Mouse (Mus musculus) myocyte (in vitro differentiated cells): ENCODE measurements around the gene Spc24. TPM values are rescaled to one million over a fixed set of nuclear protein-coding genes. Genes with fewer than 3 reads are reported as not detected.

Experiments used
- H3K27me3 ChIP-seq: one replicate; pipeline ENCODE4 v1.6.1; 2011; ENCODE audit not compliant: control insufficient read depth, insufficient read depth, insufficient read length
- H3K36me3 ChIP-seq: one replicate; pipeline ENCODE4 v1.6.1; 2011; ENCODE audit not compliant: control insufficient read depth, insufficient read depth
- H3K4me2 ChIP-seq: one replicate; pipeline ENCODE4 v1.6.1; 2011; ENCODE audit warnings: low read depth, control low read depth
- H3K4me3 ChIP-seq: one replicate; pipeline ENCODE4 v1.5.1; 2011; ENCODE audit warnings: mild to moderate bottlenecking, control low read depth, moderate library complexity
- H3K79me2 ChIP-seq: one replicate; pipeline ENCODE4 v1.6.1; 2011; ENCODE audit not compliant: control insufficient read depth, insufficient read depth
- H3ac ChIP-seq: one replicate; pipeline ENCODE4 v1.6.1; 2011; ENCODE audit not compliant: control insufficient read depth, insufficient read length
- CEBPB ChIP-seq: IDR thresholded peaks from 2 replicates; pipeline ENCODE4 v1.6.1; 2011; ENCODE audit warnings: mild to moderate bottlenecking, moderate library complexity; ENCODE audit not compliant: poor library complexity, insufficient read depth, severe bottlenecking
- E2F4 ChIP-seq: IDR thresholded peaks from one replicate; pipeline ENCODE4 v1.6.1; 2011; ENCODE audit warnings: mild to moderate bottlenecking, control low read depth, moderate library complexity; ENCODE audit not compliant: insufficient read depth
- MAX ChIP-seq: IDR thresholded peaks from one replicate; pipeline ENCODE4 v1.6.1; 2011; ENCODE audit warnings: low read depth, mild to moderate bottlenecking, control low read depth
- MYOD1 ChIP-seq, 3 experiments: IDR thresholded peaks; one replicate each; pipeline ENCODE4 v1.6.1; 2011; ENCODE audit warnings: control low read depth in 2 of 3, low read depth in 2 of 3, mild to moderate bottlenecking in 2 of 3, moderate library complexity in 1 of 3; ENCODE audit not compliant: insufficient read length in 2 of 3, control insufficient read depth in 1 of 3
- MYOG ChIP-seq, 3 experiments: IDR thresholded peaks; one replicate each; pipeline ENCODE4 v1.6.1; 2011; ENCODE audit warnings: control low read depth in 2 of 3, low read depth in 2 of 3, mild to moderate bottlenecking in 2 of 3; ENCODE audit not compliant: insufficient read length in 2 of 3, control insufficient read depth in 1 of 3, insufficient read depth in 1 of 3
- POLR2A ChIP-seq: IDR thresholded peaks from one replicate; pipeline ENCODE4 v1.6.1; 2011; ENCODE audit warnings: low read depth, mild to moderate bottlenecking, control low read depth, moderate library complexity; ENCODE audit not compliant: insufficient read length
- POLR2AphosphoS2 ChIP-seq: IDR thresholded peaks from one replicate; pipeline ENCODE4 v1.6.1; 2011; ENCODE audit warnings: low read depth, control low read depth; ENCODE audit not compliant: insufficient read length
- REST ChIP-seq: IDR thresholded peaks from one replicate; pipeline ENCODE4 v1.6.1; 2011; ENCODE audit warnings: mild to moderate bottlenecking, control low read depth, moderate library complexity; ENCODE audit not compliant: insufficient read depth, insufficient read length
- SRF ChIP-seq: IDR thresholded peaks from one replicate; pipeline ENCODE4 v1.6.1; 2011; ENCODE audit warnings: low read depth; ENCODE audit not compliant: control insufficient read depth, insufficient read length
- TCF12 ChIP-seq: IDR thresholded peaks from one replicate; pipeline ENCODE4 v1.6.1; 2011; ENCODE audit warnings: mild to moderate bottlenecking, control low read depth; ENCODE audit not compliant: poor library complexity, insufficient read depth, severe bottlenecking
- TCF3 ChIP-seq: IDR thresholded peaks from one replicate; pipeline ENCODE4 v1.6.1; 2011; ENCODE audit warnings: low read depth, control low read depth; ENCODE audit not compliant: insufficient read length
- USF1 ChIP-seq: IDR thresholded peaks from one replicate; pipeline ENCODE4 v1.6.1; 2011; ENCODE audit warnings: low read depth, mild to moderate bottlenecking, control low read depth, moderate library complexity
- polyA plus RNA-seq: library from polyadenylated mRNA; unstranded; fragments of >200 nt; fragmentation: generic; extraction: Trizol; gene quantifications from one replicate; pipeline ENCODE4 v1.2.1, GENCODE M21; 2012; ENCODE audit warnings: missing spikeins

The Spc24 gene
- polyA plus RNA-seq, 1 experiment: 31.0 TPM

DNA sequence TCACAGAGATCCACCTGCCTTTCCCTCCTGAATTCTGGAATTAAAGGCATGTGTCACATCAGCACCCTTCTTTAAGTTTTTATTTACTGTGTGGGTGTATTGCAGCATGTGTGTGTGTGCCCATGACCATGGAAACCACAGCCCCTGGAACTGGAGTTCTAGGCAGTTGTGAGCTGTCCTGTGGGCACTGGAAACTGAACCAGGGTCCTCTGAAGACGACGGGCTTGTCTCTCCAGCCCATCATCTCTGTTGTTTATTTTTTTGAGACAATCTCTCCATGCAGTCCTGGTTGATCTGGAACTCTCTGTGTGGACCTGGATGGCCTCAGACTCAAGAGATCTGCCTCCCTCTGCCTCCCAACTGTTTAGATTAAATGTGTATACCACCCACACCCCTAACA lies 43.1 kb downstream of the Spc24 start:
- no peaks in the 10 kb centered on the region for H3K27me3 ChIP-seq
- H3K4me3 ChIP-seq: no peak overlapping the region
- TF ChIP-seq TCF3 (no peak), REST (no peak), E2F4 (no peak), POLR2A (no peak), POLR2AphosphoS2 (no peak)
- no peak overlapping the region for H3K4me2 ChIP-seq
- H3ac ChIP-seq: no peak overlapping the region
- H3K36me3 ChIP-seq: peaks cover 4% of the 10 kb centered on the region
- no peaks in the 10 kb centered on the region for H3K79me2 ChIP-seq

DNA sequence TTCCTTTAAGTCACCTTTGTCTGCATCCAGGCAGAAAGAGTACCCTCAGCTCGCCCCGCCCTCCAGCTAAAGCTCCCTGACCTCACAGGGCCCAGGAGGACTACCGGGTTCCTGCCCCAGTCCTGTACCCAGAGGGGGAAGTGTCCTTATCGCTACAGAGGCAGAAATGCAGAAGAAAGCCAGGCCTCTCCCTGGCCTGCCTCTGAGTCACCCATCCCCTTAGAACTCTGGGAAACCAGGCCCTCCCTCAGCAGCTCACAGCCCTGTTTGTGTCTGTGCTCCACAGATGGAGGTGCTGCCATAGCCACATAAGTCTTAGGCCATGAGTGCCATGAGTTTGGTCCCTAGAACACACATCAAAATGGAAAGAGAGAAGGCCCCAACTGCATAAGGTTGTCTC lies 44.8 kb downstream of the Spc24 start:
- no peaks in the 10 kb centered on the region for H3K79me2 ChIP-seq
- TF ChIP-seq USF1: no peak
- TF ChIP-seq REST: no peak
- no peak for TF ChIP-seq CEBPB
- no peak for TF ChIP-seq TCF3
- no peak for TF ChIP-seq POLR2AphosphoS2
- no peak for TF ChIP-seq MAX
- no peak for TF ChIP-seq E2F4
- TF ChIP-seq MYOD1 (IDR thresholded peaks at IDR 0.05; ENCODE audit: control insufficient read depth in 1 of 3, insufficient read length in 2 of 3, low read depth in 2 of 3): no peak
- TF ChIP-seq MYOG (IDR thresholded peaks at IDR 0.05; ENCODE audit: control insufficient read depth in 1 of 3, insufficient read depth in 1 of 3, insufficient read length in 2 of 3, low read depth in 2 of 3): no peak
- TF ChIP-seq TCF12: no peak
- no peak for TF ChIP-seq SRF
- H3K4me3 ChIP-seq: no peak overlapping the region
- peaks cover 4% of the 10 kb centered on the region for H3K36me3 ChIP-seq
- no peak overlapping the region for H3K4me2 ChIP-seq
- H3ac ChIP-seq: no peak overlapping the region
- no peaks in the 10 kb centered on the region for H3K27me3 ChIP-seq

DNA sequence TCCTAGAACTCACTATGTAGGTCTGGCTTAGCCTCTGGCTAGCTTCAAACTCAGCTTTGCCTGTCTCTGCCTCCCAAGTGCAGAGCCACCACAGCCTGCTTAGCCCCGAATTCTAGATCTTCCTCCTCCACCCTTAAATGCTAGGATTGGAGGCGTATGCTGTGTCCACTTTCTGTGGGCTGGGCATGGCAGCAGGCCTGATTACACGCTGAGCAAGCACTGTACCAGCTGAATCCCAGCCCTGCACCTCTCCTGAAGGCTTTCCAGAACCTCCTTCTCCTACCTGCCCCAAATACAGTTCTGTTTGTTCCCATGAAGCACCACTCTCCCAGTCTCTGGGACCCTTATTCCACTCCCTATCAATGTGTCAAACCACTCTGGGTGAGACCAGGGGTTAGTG lies 50.8 kb downstream of the Spc24 start:
- TF ChIP-seq CEBPB (no peak), POLR2AphosphoS2 (no peak)
- peaks cover 4% of the 10 kb centered on the region for H3K36me3 ChIP-seq
- no peak overlapping the region for H3K4me3 ChIP-seq
- no peak overlapping the region for H3K4me2 ChIP-seq
- no peaks in the 10 kb centered on the region for H3K79me2 ChIP-seq
- H3ac ChIP-seq: no peak overlapping the region
- no peaks in the 10 kb centered on the region for H3K27me3 ChIP-seq

DNA sequence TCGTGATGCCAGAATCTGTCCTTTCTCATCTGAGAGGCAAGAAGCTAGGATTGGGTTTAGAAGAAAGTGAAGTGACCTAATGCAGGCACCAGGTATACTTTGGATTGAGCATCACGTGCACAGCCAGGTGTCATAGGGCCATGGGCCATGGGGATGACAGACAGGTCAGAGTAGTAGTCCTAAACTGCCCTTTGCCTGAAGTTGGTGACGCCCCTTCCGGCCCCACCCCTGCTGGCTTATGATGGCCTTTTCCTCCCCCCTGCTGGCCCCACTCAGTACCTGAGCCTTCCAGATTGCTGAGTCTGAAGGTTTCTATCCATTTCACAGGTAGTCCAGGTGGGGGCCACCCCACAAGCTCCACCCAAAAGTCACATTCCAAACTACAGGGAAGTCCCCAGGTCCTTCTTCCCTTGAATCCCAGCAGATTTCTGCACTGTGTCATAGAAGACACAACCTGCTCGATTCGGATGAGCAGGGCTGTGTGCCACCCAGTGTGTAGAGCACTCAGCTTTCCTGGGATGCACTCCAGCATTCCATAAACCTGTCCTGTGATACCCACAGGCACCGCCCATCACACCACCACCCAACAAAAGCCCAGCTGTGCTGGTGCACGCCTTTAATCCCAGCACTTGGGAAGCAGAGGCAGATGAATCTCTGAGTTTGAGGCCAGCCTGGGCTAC lies 53.4 kb downstream of the Spc24 start:
- Histone ChIP-seq H3K4me2 (no peak overlapping the region), H3K79me2 (no peaks in the 10 kb centered on the region), H3K36me3 (peaks cover 13% of the 10 kb centered on the region), H3K4me3 (no peak overlapping the region), H3ac (no peak overlapping the region), H3K27me3 (no peaks in the 10 kb centered on the region)
- TF ChIP-seq POLR2A (no peak), MYOD1 (IDR thresholded peaks at IDR 0.05; ENCODE audit: control insufficient read depth in 1 of 3, insufficient read length in 2 of 3, low read depth in 2 of 3) (no peak), TCF12 (no peak), MYOG (IDR thresholded peaks at IDR 0.05; ENCODE audit: control insufficient read depth in 1 of 3, insufficient read depth in 1 of 3, insufficient read length in 2 of 3, low read depth in 2 of 3) (no peak), REST (no peak), USF1 (no peak), TCF3 (no peak), POLR2AphosphoS2 (no peak), CEBPB (no peak), E2F4 (no peak), SRF (no peak), MAX (no peak)

DNA sequence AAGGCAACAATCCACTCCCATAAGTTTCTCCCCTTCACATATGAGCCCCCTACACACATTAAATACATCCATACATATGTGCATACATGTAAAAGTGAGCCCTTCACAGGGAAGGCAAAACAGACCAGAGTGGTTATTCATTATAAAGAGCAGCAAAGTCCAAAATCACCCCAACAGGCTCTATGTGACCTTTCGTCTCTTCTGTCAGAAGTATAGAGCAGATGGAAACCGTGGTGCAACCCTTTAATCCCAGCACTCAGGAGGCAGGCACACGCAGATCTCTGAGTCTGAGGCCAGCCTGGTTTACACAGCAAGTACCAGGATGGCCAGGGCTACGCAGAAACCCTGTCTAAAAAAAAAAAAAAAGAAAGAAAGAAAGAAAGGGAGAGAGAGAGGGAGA lies 54.0 kb downstream of the Spc24 start:
- Histone ChIP-seq H3K79me2 (no peaks in the 10 kb centered on the region), H3ac (no peak overlapping the region), H3K4me3 (no peak overlapping the region), H3K36me3 (peaks cover 16% of the 10 kb centered on the region), H3K27me3 (no peaks in the 10 kb centered on the region), H3K4me2 (no peak overlapping the region)
- no peak for TF ChIP-seq MYOG (IDR thresholded peaks at IDR 0.05; ENCODE audit: control insufficient read depth in 1 of 3, insufficient read depth in 1 of 3, insufficient read length in 2 of 3, low read depth in 2 of 3)
- TF ChIP-seq REST: no peak
- no peak for TF ChIP-seq POLR2A
- no peak for TF ChIP-seq USF1
- no peak for TF ChIP-seq MYOD1 (IDR thresholded peaks at IDR 0.05; ENCODE audit: control insufficient read depth in 1 of 3, insufficient read length in 2 of 3, low read depth in 2 of 3)
- no peak for TF ChIP-seq TCF3
- TF ChIP-seq E2F4: no peak
- TF ChIP-seq TCF12: no peak

Other genes starting within 250 kb of the Spc24 start
- gene AB124611, start 234.1 kb downstream of the Spc24 start, polyA plus RNA-seq: 0.22 TPM
- 48.1 TPM for gene Carm1, start 213.4 kb downstream of the Spc24 start, polyA plus RNA-seq
- 26.3 TPM for gene Timm29, start 167.6 kb downstream of the Spc24 start, polyA plus RNA-seq
- gene Yipf2, start 167.5 kb downstream of the Spc24 start, polyA plus RNA-seq: 13.2 TPM
- gene Smarca4, start 144.1 kb downstream of the Spc24 start, polyA plus RNA-seq: 68.0 TPM
- 106 TPM for gene Ldlr, start 36.8 kb downstream of the Spc24 start, polyA plus RNA-seq
- gene Kank2, start 38.4 kb upstream of the Spc24 start, polyA plus RNA-seq: 49.4 TPM
- not detected for gene Angptl8, start 75.2 kb upstream of the Spc24 start, polyA plus RNA-seq
- 20.3 TPM for gene Dock6, start 92.3 kb upstream of the Spc24 start, polyA plus RNA-seq
- gene Rab3d, start 157.9 kb upstream of the Spc24 start, polyA plus RNA-seq: 24.1 TPM
- gene Ccdc159, start 167.2 kb upstream of the Spc24 start, polyA plus RNA-seq: 2.5 TPM
- 55.1 TPM for gene Tmem205, start 167.3 kb upstream of the Spc24 start, polyA plus RNA-seq
- 21.5 TPM for gene Plppr2, start 176.7 kb upstream of the Spc24 start, polyA plus RNA-seq
- 8.9 TPM for gene Swsap1, start 195.5 kb upstream of the Spc24 start, polyA plus RNA-seq
- 3.2 TPM for gene Epor, start 203.2 kb upstream of the Spc24 start, polyA plus RNA-seq
- 11.2 TPM for gene Rgl3, start 229.1 kb upstream of the Spc24 start, polyA plus RNA-seq
- gene Ccdc151, start 242.3 kb upstream of the Spc24 start, polyA plus RNA-seq: 0.13 TPM
- gene Prkcsh, start 242.5 kb upstream of the Spc24 start, polyA plus RNA-seq: 127 TPM